Mouse (Mus musculus) urinary bladder, postnatal 25 days (tissue): ENCODE measurements at regions not wholly inside any gene's neighbourhood (a gene's known extent, or its start where the extent isn't known, plus 50 kb on each side); places are given as distances from the start of the nearest gene placed in this dataset.
A peak's percentile ranks its signal among the peaks of the same experiment; 100 is the strongest.
"Not testable (repeated sequence)": the region's sequence is repeated elsewhere in the genome, so short reads cannot be mapped to it uniquely, and the experiment has no call there.

Source experiments
- DNase-seq: peaks from one replicate; pipeline ENCODE4 v3.0.0; 2022; ENCODE audit warnings: low spot score

DNA sequence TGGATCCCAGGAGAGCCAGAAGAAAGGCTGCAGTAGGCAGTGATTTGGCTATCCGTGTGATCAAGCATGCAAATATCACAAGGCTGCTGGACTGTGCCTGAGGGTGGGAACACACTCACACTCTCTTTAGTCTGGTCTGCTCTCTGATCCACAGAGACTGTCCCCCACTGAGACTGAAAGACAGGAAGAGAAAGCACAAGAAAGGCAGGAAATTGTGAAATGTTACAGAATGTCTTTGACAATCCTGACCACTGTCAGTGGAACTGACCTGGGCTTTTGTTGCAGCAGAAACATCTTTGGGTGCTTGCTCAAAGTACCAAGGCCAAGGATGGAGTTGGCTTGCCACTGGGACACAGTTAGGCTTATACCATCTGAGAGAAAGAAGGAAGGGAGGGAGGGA is 52.3 kb upstream of the Gpd2 start:
- DNase-seq, result no peak

DNA sequence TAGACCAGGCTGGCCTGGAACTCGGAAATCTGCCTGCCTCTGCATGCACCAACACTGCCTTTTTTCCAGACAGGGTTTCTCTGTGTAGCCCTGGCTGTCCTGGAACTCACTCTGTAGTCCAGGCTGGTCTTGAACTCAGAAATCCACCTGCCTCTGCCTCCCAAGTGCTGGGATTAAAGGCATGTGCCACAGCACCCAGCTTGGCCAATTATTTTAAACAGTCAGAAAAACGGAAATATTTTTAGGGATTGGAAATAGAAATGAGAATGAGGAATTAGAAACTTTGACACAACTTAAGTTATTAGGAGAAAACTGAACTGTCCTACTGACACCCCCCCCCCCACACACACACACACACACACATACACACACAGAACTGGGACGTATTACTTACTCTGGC is 54.3 kb upstream of the Gpd2 start:
- not testable (repeated sequence) for DNase-seq

- peak; percentile 95 for DNase-seq
These were observed 55.5 kb upstream of the Gpd2 start for GRCm38 (mm10) chr2:57181692-57182541.

DNA sequence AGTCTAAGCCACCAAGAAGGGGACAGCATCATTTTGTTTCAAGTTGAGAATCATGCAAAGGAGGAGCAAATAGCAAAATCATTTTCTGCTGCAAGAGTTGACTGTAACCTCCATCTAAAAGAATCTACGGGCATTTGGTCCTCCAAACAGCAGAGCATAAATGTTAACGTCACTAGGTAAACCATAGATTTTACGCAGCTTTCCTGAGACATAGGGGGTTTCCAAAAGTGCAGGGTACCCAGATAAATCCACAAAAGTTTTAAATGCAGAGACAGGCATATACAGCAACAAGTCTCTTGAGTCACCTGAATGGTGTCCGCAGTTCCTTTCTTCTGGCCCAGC is 56.1 kb upstream of the Gpd2 start:
- DNase-seq, result no peak

- no peak for DNase-seq
These were observed 54.3 kb upstream of the Nr4a2 start for GRCm38 (mm10) chr2:57178056-57178455.

GRCm38 (mm10) chr2:57176547-57176946 is 52.7 kb upstream of the Nr4a2 start:
- no peak for DNase-seq

DNA sequence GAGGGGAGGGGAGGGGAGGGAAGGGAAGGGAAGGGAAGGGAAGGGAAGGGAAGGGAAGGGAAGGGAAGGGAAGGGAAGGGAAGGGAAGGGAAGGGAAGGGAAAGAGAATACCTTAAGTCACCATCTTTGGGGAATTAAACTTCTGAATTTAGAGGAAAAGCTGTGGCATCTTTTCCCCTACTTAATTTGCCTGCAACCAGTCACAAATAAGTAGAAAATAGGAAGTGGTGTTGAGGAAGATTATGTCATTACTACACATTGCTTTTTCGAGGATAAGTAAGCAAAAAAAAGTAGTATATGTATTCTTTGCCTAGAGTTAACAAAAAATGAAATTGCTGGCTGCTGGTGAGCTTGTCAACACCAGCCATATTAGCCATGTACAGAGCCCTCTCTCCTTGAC is 51.4 kb upstream of the Nr4a2 start:
- DNase-seq, result no peak
